Mouse (Mus musculus) embryo, embryonic 10.5 days (tissue): ENCODE results near the gene Kazn.

Source experiments
- DNase-seq: peaks from one replicate; pipeline ENCODE4 v3.0.0-alpha.2; 2015; ENCODE audit warnings: low spot score

Gene Kazn

GRCm38 (mm10) chr4:142079629-142080486 lies 159.3 kb downstream of the Kazn start:
- DNase-seq = no peak

GRCm38 (mm10) chr4:142077572-142078271 lies 161.5 kb downstream of the Kazn start:
- DNase-seq = no peak

GRCm38 (mm10) chr4:142076883-142077282 lies 162.3 kb downstream of the Kazn start:
- no peak for DNase-seq

GRCm38 (mm10) chr4:142075931-142076330 lies 163.3 kb downstream of the Kazn start:
- no peak for DNase-seq

GRCm38 (mm10) chr4:142074060-142074732 lies 165.0 kb downstream of the Kazn start:
- DNase-seq = no peak

- peak; percentile 79 for DNase-seq
Observed at GRCm38 (mm10) chr4:142071243-142071991, 167.8 kb downstream of the Kazn start.

- DNase-seq = peak; percentile 48
Observed at GRCm38 (mm10) chr4:142070840-142071239, 168.4 kb downstream of the Kazn start.

GRCm38 (mm10) chr4:142068899-142069812 lies 170.0 kb downstream of the Kazn start:
- DNase-seq = no peak

GRCm38 (mm10) chr4:142066576-142066975 lies 172.6 kb downstream of the Kazn start:
- DNase-seq = no peak

GRCm38 (mm10) chr4:142065835-142066234 lies 173.4 kb downstream of the Kazn start:
- no peak for DNase-seq

GRCm38 (mm10) chr4:142065270-142065669 lies 173.9 kb downstream of the Kazn start:
- DNase-seq = no peak

GRCm38 (mm10) chr4:142064582-142065228 lies 174.5 kb downstream of the Kazn start:
- no peak for DNase-seq

GRCm38 (mm10) chr4:142063057-142063534 lies 176.1 kb downstream of the Kazn start:
- no peak for DNase-seq

GRCm38 (mm10) chr4:142061485-142062240 lies 177.5 kb downstream of the Kazn start:
- DNase-seq = no peak

- no peak for DNase-seq
Observed at GRCm38 (mm10) chr4:142060455-142061378, 178.5 kb downstream of the Kazn start.

GRCm38 (mm10) chr4:142059841-142060193 lies 179.4 kb downstream of the Kazn start:
- DNase-seq = no peak

GRCm38 (mm10) chr4:142059113-142059840 lies 179.9 kb downstream of the Kazn start:
- no peak for DNase-seq
